Mouse (Mus musculus) Patski (cell line): ENCODE data around the gene Mindy4b-ps. TPM values are rescaled to one million over a fixed set of nuclear protein-coding genes. Genes with fewer than 3 reads are reported as not detected.
A peak's percentile ranks its signal among the peaks of the same experiment; 100 is the strongest.

Experiments used
- ATAC-seq: fragments of 100-300 bp; one replicate; pipeline ENCODE4 v1.8.0; 2021
- CTCF ChIA-PET: fragments of 350-600 bp; sonication (Branson Sonifier 250); formaldehyde crosslinking; loops from one replicate; lab custom pipeline; 2022; ENCODE audit warnings: inconsistent platforms; lab: Charles Lee
- POLR2A ChIA-PET: fragments of 350-600 bp; sonication (Branson Sonifier 250); formaldehyde crosslinking; loops from one replicate; lab custom pipeline; 2022; ENCODE audit warnings: antibody characterized with exemption, inconsistent platforms; lab: Charles Lee
- DNase-seq: peaks from one replicate; pipeline ENCODE4 v3.0.0-alpha.2; 2011; ENCODE audit warnings: low read depth, low spot score
- H3K27me3 ChIP-seq: fragments of 371-371 bp; one replicate; pipeline ENCODE4 v1.5.1; 2021
- CTCF ChIP-seq: fragments of 100-300 bp; IDR thresholded peaks from one replicate; pipeline ENCODE4 v1.5.1; 2021
- in situ Hi-C: fragments of 300-500 bp; cut with MboI; formaldehyde crosslinking; loops from 3 replicates; pipeline ENCODE4 v1.11.1; 2018; ENCODE audit warnings: low pct_unique_long_range_greater_than_20kb, mixed read lengths
- polyA plus RNA-seq: library from polyadenylated mRNA; unstranded; gene quantifications from one replicate; pipeline ENCODE4 v1.2.3, GENCODE M21; 2021

Mindy4b-ps gene
- polyA plus RNA-seq, 1 experiment from 2014 or later = not detected

DNA sequence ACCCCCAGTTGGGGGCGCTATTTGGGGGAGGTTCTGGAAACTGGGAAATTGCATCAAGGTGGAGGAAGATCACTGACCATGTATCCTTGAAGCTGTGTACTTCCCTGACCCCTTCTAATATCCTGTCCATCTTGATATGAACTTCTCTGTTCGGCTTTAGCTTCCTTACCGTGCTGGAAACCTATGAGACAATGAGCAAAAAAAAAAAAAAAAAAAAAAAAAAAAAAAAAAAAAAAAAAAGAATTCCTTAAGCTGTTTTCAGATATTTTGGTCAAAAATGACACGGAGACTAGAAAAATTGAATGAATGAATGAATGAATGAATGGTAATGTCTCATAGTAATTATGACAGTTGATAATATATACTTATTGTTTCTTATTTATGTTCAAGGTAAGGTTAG, 35.6 kb downstream of the Mindy4b-ps start:
- no peak for TF ChIP-seq CTCF
- in situ Hi-C loops = no loop called here
- POLR2A ChIA-PET = interaction anchor here (1.3 kb wide), 1 partner anchor 9 kb away, joined by 3 read pairs; no protein-coding TSS in a partner anchor
- CTCF ChIA-PET = interaction anchor here (0.8 to 6.7 kb wide), 21 partner anchors 10 to 275 kb away, joined by 3 to 62 read pairs (median 4); no protein-coding TSS in a partner anchor
- no peaks in the 10 kb centered on the region for H3K27me3 ChIP-seq
- ATAC-seq (no peak), DNase-seq (no peak)

DNA sequence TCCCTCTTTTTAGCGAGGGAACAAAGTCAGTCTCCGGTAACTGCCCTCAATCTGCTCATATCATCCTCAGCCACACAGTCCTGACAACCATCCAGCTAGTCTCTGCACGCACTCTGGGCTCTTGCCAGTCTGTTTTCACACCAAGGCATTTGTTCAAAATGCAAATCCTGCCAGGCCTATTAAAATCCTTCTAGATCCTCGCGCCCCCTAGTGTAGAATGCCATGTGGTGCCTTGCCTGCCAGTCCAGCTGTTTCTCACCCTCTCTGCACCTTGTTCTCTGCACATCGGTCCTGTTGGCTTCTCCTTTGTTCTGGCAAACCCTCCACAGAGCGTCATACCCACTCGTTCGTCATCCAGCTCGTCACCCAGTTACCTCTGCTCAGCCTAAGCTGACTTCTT, 36.2 kb downstream of the Mindy4b-ps start:
- ATAC-seq (peak; percentile 75), DNase-seq (no peak)
- in situ Hi-C loops = no loop called here
- peak; percentile 95 for TF ChIP-seq CTCF
- H3K27me3 ChIP-seq = no peaks in the 10 kb centered on the region
- POLR2A ChIA-PET = interaction anchor here (1.3 kb wide), 1 partner anchor 10 kb away, joined by 3 read pairs; no protein-coding TSS in a partner anchor
- CTCF ChIA-PET = interaction anchor here (0.7 to 6.7 kb wide), 18 partner anchors 11 to 275 kb away, joined by 3 to 62 read pairs (median 4); no protein-coding TSS in a partner anchor

GRCm38 (mm10) chr3:58784219-58785092, 37.7 kb downstream of the Mindy4b-ps start:
- ChIA-PET POLR2A (no interaction called here), CTCF (interaction anchor here (0.7 to 6.7 kb wide), 5 partner anchors 9 to 152 kb away, joined by 3 to 62 read pairs (median 4); no protein-coding TSS in a partner anchor)
- ATAC-seq (no peak), DNase-seq (no peak)
- no peaks in the 10 kb centered on the region for H3K27me3 ChIP-seq
- in situ Hi-C loops = loop anchor here (5.0 kb wide), 2 partner anchors 127 to 267 kb away; no protein-coding TSS in a partner anchor
- TF ChIP-seq CTCF = peak; percentile 80

DNA sequence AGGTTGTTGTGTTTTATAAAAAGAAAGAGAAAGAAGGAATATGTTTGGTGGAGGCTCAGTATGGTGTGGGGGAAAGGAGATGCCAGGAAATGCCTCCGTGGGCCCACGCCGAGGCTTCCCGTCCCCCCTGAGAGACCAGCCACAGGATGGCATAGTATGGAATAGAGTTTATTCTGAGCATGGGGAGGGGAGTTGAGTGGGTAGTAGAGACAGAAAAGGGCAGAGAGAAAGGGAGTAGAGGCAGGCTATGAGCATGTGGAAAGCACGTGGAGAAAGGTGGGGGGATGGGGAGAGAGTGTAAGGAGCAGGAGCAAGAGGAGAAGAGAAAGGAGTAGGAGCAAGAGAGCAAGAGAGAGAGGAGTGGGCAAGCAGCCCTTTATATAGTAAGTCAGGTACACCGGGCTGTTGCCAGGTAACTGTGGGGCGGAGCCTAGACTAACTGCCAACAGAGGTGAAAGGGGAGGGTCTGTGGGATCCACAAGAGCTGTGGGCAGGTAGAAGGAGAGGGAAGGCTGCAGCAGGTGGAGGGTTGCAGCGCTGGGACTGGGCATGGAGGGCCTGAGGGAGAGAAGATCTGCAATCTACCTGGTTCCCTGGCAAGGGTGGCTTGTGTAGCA, 38.4 kb downstream of the Mindy4b-ps start:
- CTCF ChIA-PET = interaction anchor here (0.7 to 6.7 kb wide), 2 partner anchors 9 to 128 kb away, joined by 4 to 62 read pairs; no protein-coding TSS in a partner anchor
- no peak for DNase-seq
- no peak for TF ChIP-seq CTCF
- no peaks in the 10 kb centered on the region for H3K27me3 ChIP-seq
- no peak for ATAC-seq
- in situ Hi-C loops = loop anchor here (5.0 kb wide), 2 partner anchors 126 to 266 kb away; no protein-coding TSS in a partner anchor
- POLR2A ChIA-PET = no interaction called here

DNA sequence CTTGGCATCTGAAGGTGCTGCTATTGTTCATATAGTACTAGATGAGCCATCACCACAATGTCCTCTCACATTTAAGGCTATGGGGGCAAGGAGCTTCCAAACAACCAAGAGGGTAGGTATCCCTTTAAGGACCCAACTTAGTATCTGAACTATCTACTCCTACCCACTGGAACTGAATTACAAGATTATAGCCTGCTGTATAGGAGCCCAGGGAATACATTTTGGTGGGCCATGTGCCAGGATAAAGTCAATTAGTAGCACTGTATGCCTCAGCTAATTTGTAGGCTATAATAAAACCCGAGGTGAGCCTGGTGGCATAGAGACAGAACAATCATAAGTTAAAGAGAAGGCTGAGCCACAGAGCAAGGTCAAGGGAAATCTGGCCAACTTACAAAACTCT, 65.7 kb downstream of the Mindy4b-ps start:
- CTCF ChIA-PET = no interaction called here
- in situ Hi-C loops = no loop called here
- H3K27me3 ChIP-seq = no peaks in the 10 kb centered on the region
- ATAC-seq (no peak), DNase-seq (no peak)
- no peak for TF ChIP-seq CTCF
- POLR2A ChIA-PET = no interaction called here

GRCm38 (mm10) chr3:58755769-58756168, 66.3 kb downstream of the Mindy4b-ps start:
- DNase-seq (no peak), ATAC-seq (no peak)
- H3K27me3 ChIP-seq = no peaks in the 10 kb centered on the region
- in situ Hi-C loops = no loop called here
- ChIA-PET CTCF (interaction anchor here (0.8 kb wide), 1 partner anchor 19 kb away, joined by 3 read pairs; no protein-coding TSS in a partner anchor), POLR2A (no interaction called here)
- no peak for TF ChIP-seq CTCF

GRCm38 (mm10) chr3:58754361-58754760, 67.8 kb downstream of the Mindy4b-ps start:
- TF ChIP-seq CTCF = no peak
- in situ Hi-C loops = no loop called here
- ATAC-seq (no peak), DNase-seq (no peak)
- ChIA-PET CTCF (interaction anchor here (1.1 to 1.2 kb wide), 2 partner anchors 16 to 28 kb away, joined by 3 read pairs; no protein-coding TSS in a partner anchor), POLR2A (no interaction called here)
- no peaks in the 10 kb centered on the region for H3K27me3 ChIP-seq

GRCm38 (mm10) chr3:58751818-58752620, 70.1 kb downstream of the Mindy4b-ps start:
- ATAC-seq (no peak), DNase-seq (no peak)
- ChIA-PET POLR2A (interaction anchor here (0.6 kb wide), 1 partner anchor 45 kb away, joined by 3 read pairs; no protein-coding TSS in a partner anchor), CTCF (no interaction called here)
- in situ Hi-C loops = no loop called here
- no peak for TF ChIP-seq CTCF
- no peaks in the 10 kb centered on the region for H3K27me3 ChIP-seq

DNA sequence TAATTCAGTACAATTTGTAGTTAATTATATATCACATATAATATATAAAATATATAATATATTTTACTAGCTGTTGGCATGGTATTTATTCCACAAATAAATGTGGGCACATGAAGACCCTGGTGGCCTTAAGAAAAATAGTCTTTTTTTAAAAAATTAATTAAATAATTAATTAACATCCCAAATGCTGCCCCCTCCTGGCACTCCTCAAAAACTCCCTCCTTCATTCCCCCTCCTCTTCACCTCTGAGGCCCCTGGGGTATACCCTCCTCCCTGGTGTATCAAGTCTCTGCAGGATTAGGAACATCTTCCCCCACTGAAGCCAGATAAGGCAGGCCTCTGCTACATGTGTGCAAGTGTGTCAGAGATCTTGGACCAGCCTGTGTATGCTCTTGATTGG, 73.4 kb downstream of the Mindy4b-ps start:
- DNase-seq (no peak), ATAC-seq (no peak)
- CTCF ChIA-PET = interaction anchor here (1.1 to 1.8 kb wide), 2 partner anchors 8 to 22 kb away, joined by 3 to 6 read pairs; no protein-coding TSS in a partner anchor
- in situ Hi-C loops = no loop called here
- TF ChIP-seq CTCF = peak; percentile 47
- POLR2A ChIA-PET = no interaction called here
- H3K27me3 ChIP-seq = peaks cover 5% of the 10 kb centered on the region
